Mouse (Mus musculus) kidney, adult 2 months (tissue): ENCODE measurements around the gene Eln.

Source experiments
- CTCF ChIP-seq: fragments of 200-500 bp; conservative IDR thresholded peaks from 2 replicates; pipeline ENCODE4 v1.5.1; 2011; ENCODE audit warnings: low read depth, mild to moderate bottlenecking, control low read depth, low read length, moderate library complexity, mixed read lengths; ENCODE audit not compliant: insufficient read depth, insufficient read length
- POLR2A ChIP-seq: fragments of 200-500 bp; IDR thresholded peaks from one replicate; pipeline ENCODE4 v1.6.1; 2011; ENCODE audit warnings: low read depth, low read length, control low read depth

DNA sequence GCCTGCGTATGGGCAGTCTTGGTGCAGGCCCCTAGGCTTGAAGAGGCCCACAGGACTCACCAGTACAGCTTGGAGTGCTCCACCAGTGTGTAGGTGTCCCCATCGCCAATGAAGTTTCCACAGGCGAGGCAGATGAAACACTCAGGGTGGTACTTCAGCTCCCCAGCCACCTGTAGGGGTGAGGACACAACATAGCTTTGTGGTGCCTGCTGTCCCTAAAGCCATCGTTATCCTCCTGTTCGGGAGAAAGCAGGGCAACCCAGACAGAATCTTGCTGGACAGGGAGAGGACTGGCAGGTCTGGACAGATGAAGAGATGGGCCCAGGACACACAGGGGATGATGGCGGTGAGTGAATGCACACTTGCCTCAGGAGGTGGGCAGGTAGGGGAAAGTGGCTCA lies 74.5 kb downstream of the Eln start:
- TF ChIP-seq CTCF (no peak), POLR2A (no peak)
